Mouse (Mus musculus): ENCODE results near the gene Hmgcr. TPM values are rescaled to one million over a fixed set of nuclear protein-coding genes. Genes with fewer than 3 reads are reported as not detected.

The Hmgcr gene
- polyA plus RNA-seq, 1 experiment: 24.5 TPM

- WGBS: 81% methylated on average over 9 of the region's 9 CpGs
- no peak for DNase-seq
- Histone ChIP-seq H3K4me3 (ENCODE audit: control insufficient read depth, insufficient read depth, low read length) (no peak overlapping the region), H3K27me3 (ENCODE audit: control insufficient read depth, insufficient read depth, low read length) (no peaks in the 10 kb centered on the region), H3K4me1 (replicated peaks; ENCODE audit: control insufficient read depth, insufficient read depth, low read length) (no peaks in the 10 kb centered on the region), H3K27ac (ENCODE audit: control insufficient read depth, insufficient read depth, low read length) (no peak overlapping the region), H3K36me3 (ENCODE audit: control insufficient read depth, insufficient read depth, low read length) (no peaks in the 10 kb centered on the region)
- TF ChIP-seq POLR2A (IDR thresholded peaks at IDR 0.05; ENCODE audit: control insufficient read depth, extremely low read depth, insufficient read depth, low read length, poor library complexity): no peak
- no peak for TF ChIP-seq CTCF (IDR thresholded peaks at IDR 0.05; ENCODE audit: borderline replicate concordance, control insufficient read depth, extremely low read depth, insufficient read depth, low read length, poor library complexity)
These were observed 9.7 kb upstream of the Hmgcr start for GRCm38 (mm10) chr13:96680163-96681087.

GRCm38 (mm10) chr13:96678616-96679015, 7.9 kb upstream of the Hmgcr start:
- no peak overlapping the region for H3K4me3 ChIP-seq (ENCODE audit: control insufficient read depth, insufficient read depth, low read length)
- no peaks in the 10 kb centered on the region for H3K36me3 ChIP-seq (ENCODE audit: control insufficient read depth, insufficient read depth, low read length)
- H3K27me3 ChIP-seq (ENCODE audit: control insufficient read depth, insufficient read depth, low read length): no peaks in the 10 kb centered on the region
- TF ChIP-seq POLR2A (IDR thresholded peaks at IDR 0.05; ENCODE audit: control insufficient read depth, extremely low read depth, insufficient read depth, low read length, poor library complexity): no peak
- no peak for TF ChIP-seq CTCF (IDR thresholded peaks at IDR 0.05; ENCODE audit: borderline replicate concordance, control insufficient read depth, extremely low read depth, insufficient read depth, low read length, poor library complexity)
- no peak for DNase-seq
- H3K4me1 ChIP-seq (replicated peaks; ENCODE audit: control insufficient read depth, insufficient read depth, low read length): no peaks in the 10 kb centered on the region
- H3K27ac ChIP-seq (ENCODE audit: control insufficient read depth, insufficient read depth, low read length): no peak overlapping the region
- WGBS: 89% methylated on average over 6 of the region's 6 CpGs

GRCm38 (mm10) chr13:96677071-96677470, 6.3 kb upstream of the Hmgcr start:
- no peaks in the 10 kb centered on the region for H3K27me3 ChIP-seq (ENCODE audit: control insufficient read depth, insufficient read depth, low read length)
- H3K27ac ChIP-seq (ENCODE audit: control insufficient read depth, insufficient read depth, low read length): no peak overlapping the region
- H3K36me3 ChIP-seq (ENCODE audit: control insufficient read depth, insufficient read depth, low read length): no peaks in the 10 kb centered on the region
- DNase-seq: no peak
- no peaks in the 10 kb centered on the region for H3K4me1 ChIP-seq (replicated peaks; ENCODE audit: control insufficient read depth, insufficient read depth, low read length)
- no peak overlapping the region for H3K4me3 ChIP-seq (ENCODE audit: control insufficient read depth, insufficient read depth, low read length)
- WGBS: 85% methylated on average over 1 of the region's 1 CpGs
- TF ChIP-seq CTCF (IDR thresholded peaks at IDR 0.05; ENCODE audit: borderline replicate concordance, control insufficient read depth, extremely low read depth, insufficient read depth, low read length, poor library complexity) (no peak), POLR2A (IDR thresholded peaks at IDR 0.05; ENCODE audit: control insufficient read depth, extremely low read depth, insufficient read depth, low read length, poor library complexity) (no peak)

GRCm38 (mm10) chr13:96675756-96676155, 5.0 kb upstream of the Hmgcr start:
- WGBS: 96% methylated on average over 6 of the region's 6 CpGs
- H3K4me1 ChIP-seq (replicated peaks; ENCODE audit: control insufficient read depth, insufficient read depth, low read length): peaks cover 3% of the 10 kb centered on the region
- H3K27ac ChIP-seq (ENCODE audit: control insufficient read depth, insufficient read depth, low read length): no peak overlapping the region
- H3K36me3 ChIP-seq (ENCODE audit: control insufficient read depth, insufficient read depth, low read length): no peaks in the 10 kb centered on the region
- DNase-seq: no peak
- no peak overlapping the region for H3K4me3 ChIP-seq (ENCODE audit: control insufficient read depth, insufficient read depth, low read length)
- H3K27me3 ChIP-seq (ENCODE audit: control insufficient read depth, insufficient read depth, low read length): no peaks in the 10 kb centered on the region
- no peak for TF ChIP-seq POLR2A (IDR thresholded peaks at IDR 0.05; ENCODE audit: control insufficient read depth, extremely low read depth, insufficient read depth, low read length, poor library complexity)
- TF ChIP-seq CTCF (IDR thresholded peaks at IDR 0.05; ENCODE audit: borderline replicate concordance, control insufficient read depth, extremely low read depth, insufficient read depth, low read length, poor library complexity): no peak

- 94% methylated on average over 7 of the region's 7 CpGs for WGBS
- Histone ChIP-seq H3K4me3 (ENCODE audit: control insufficient read depth, insufficient read depth, low read length) (no peak overlapping the region), H3K36me3 (ENCODE audit: control insufficient read depth, insufficient read depth, low read length) (no peaks in the 10 kb centered on the region), H3K27ac (ENCODE audit: control insufficient read depth, insufficient read depth, low read length) (no peak overlapping the region), H3K27me3 (ENCODE audit: control insufficient read depth, insufficient read depth, low read length) (no peaks in the 10 kb centered on the region), H3K4me1 (replicated peaks; ENCODE audit: control insufficient read depth, insufficient read depth, low read length) (peaks cover 3% of the 10 kb centered on the region)
- no peak for DNase-seq
- TF ChIP-seq CTCF (IDR thresholded peaks at IDR 0.05; ENCODE audit: borderline replicate concordance, control insufficient read depth, extremely low read depth, insufficient read depth, low read length, poor library complexity): no peak
- no peak for TF ChIP-seq POLR2A (IDR thresholded peaks at IDR 0.05; ENCODE audit: control insufficient read depth, extremely low read depth, insufficient read depth, low read length, poor library complexity)
These were observed 3.1 kb upstream of the Hmgcr start for GRCm38 (mm10) chr13:96673817-96674216.

GRCm38 (mm10) chr13:96672276-96672675, 1.5 kb upstream of the Hmgcr start:
- no peak for DNase-seq
- 17% methylated on average over 6 of the region's 6 CpGs for WGBS
- Histone ChIP-seq H3K4me3 (ENCODE audit: control insufficient read depth, insufficient read depth, low read length) (no peak overlapping the region), H3K27ac (ENCODE audit: control insufficient read depth, insufficient read depth, low read length) (no peak overlapping the region), H3K27me3 (ENCODE audit: control insufficient read depth, insufficient read depth, low read length) (no peaks in the 10 kb centered on the region), H3K4me1 (replicated peaks; ENCODE audit: control insufficient read depth, insufficient read depth, low read length) (peaks cover 3% of the 10 kb centered on the region), H3K36me3 (ENCODE audit: control insufficient read depth, insufficient read depth, low read length) (no peaks in the 10 kb centered on the region)
- no peak for TF ChIP-seq POLR2A (IDR thresholded peaks at IDR 0.05; ENCODE audit: control insufficient read depth, extremely low read depth, insufficient read depth, low read length, poor library complexity)
- no peak for TF ChIP-seq CTCF (IDR thresholded peaks at IDR 0.05; ENCODE audit: borderline replicate concordance, control insufficient read depth, extremely low read depth, insufficient read depth, low read length, poor library complexity)
